Mouse (Mus musculus): Measurements from ENCODE around the gene Sipa1l3. TPM values are rescaled to one million over a fixed set of nuclear protein-coding genes. Genes with fewer than 3 reads are reported as not detected.

Sipa1l3 gene
- 107 and 115 TPM in 2 replicates for polyA plus RNA-seq (2012; rRNA removed; ENCODE audit: low replicate concordance)

GRCm38 (mm10) chr7:29518421-29519210, at the start of gene Sipa1l3:
Gene Sipa1l3, minus strand, starts transcription at chr7:29518641.

GRCm38 (mm10) chr7:29303738-29304462, 214.5 kb downstream of the Sipa1l3 start, which contains the start of gene Dpf1:
Gene Dpf1, plus strand, starts transcription at chr7:29303951.

GRCm38 (mm10) chr7:29288942-29289638, 229.4 kb downstream of the Sipa1l3 start, which contains the start of gene Ppp1r14a:
Gene Ppp1r14a, plus strand, starts transcription at chr7:29289308.

GRCm38 (mm10) chr7:29281201-29282073, 237.0 kb downstream of the Sipa1l3 start, which contains the start of gene Spint2:
Gene Spint2, minus strand, starts transcription at chr7:29281912.

Other genes with a start within 250 kb of the Sipa1l3 start
- 764 and 2,886 TPM in 2 replicates for gene Spint2, start 236.7 kb downstream of the Sipa1l3 start, polyA plus RNA-seq (2012; rRNA removed; ENCODE audit: low replicate concordance)
- gene Ppp1r14a, start 229.3 kb downstream of the Sipa1l3 start, polyA plus RNA-seq (2012; rRNA removed; ENCODE audit: low replicate concordance), result 21.4 and 39.1 TPM in 2 replicates
- 0.48 and 2.4 TPM in 2 replicates for gene Dpf1, start 214.7 kb downstream of the Sipa1l3 start, polyA plus RNA-seq (2012; rRNA removed; ENCODE audit: low replicate concordance)
- gene Catsperg2, start 208.4 kb upstream of the Sipa1l3 start, polyA plus RNA-seq (2012; rRNA removed; ENCODE audit: low replicate concordance), result not detected in 2 replicates
- 0.63 and 0.84 TPM in 2 replicates for gene Zfp84, start 249.9 kb upstream of the Sipa1l3 start, polyA plus RNA-seq (2012; rRNA removed; ENCODE audit: low replicate concordance)

Measured in duodenum, adult 2 months (tissue).